Mouse (Mus musculus): ENCODE data around the gene Rdm1. TPM values are rescaled to one million over a fixed set of nuclear protein-coding genes. Genes with fewer than 3 reads are reported as not detected.
"Not testable (repeated sequence)": the region's sequence is repeated elsewhere in the genome, so short reads cannot be mapped to it uniquely, and the experiment has no call there.

Rdm1 gene
- polyA plus RNA-seq, 1 experiment from 2014 or later = 52.1 TPM

DNA sequence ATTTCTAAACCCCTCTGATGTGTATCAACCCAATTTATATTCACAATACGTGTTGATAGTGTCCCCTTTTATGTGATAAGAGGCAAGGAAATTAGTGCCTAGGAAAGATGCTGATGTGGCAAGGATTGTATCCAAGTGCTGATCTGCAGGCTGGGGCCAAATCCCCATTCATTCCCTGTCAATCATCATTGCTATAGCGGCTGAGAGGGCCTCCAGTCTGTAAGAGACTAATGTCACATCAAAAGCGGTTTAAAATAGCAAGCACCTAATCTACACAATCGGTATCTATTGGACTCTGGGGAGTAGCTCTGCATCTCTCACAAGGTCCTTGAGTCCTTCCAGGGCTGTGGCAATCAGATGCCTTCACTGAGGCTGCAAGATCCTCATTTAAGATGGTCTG, 12.9 kb upstream of the Rdm1 start:
- ATAC-seq (ENCODE audit: low read depth) = no peak
- H3K36me3 ChIP-seq (ENCODE audit: control insufficient read depth, insufficient read depth, low read length) = no peaks in the 10 kb centered on the region
- H3K4me2 ChIP-seq (ENCODE audit: low read depth, low read length) = no peak overlapping the region
- no peak overlapping the region for H3K4me3 ChIP-seq (ENCODE audit: low read length)
- no peak overlapping the region for H3K27ac ChIP-seq (ENCODE audit: low read length)
- H3K4me1 ChIP-seq (replicated peaks; ENCODE audit: control insufficient read depth, insufficient read depth, low read length) = no peaks in the 10 kb centered on the region; the same call in 1 of the 2 replicates
- WGBS = 69% methylated on average over 4 of the region's 4 CpGs
- no peak overlapping the region for H3K9ac ChIP-seq (ENCODE audit: low read length)
- no peaks in the 10 kb centered on the region for H3K27me3 ChIP-seq (ENCODE audit: control insufficient read depth, insufficient read depth, low read depth, low read length)
- H3K9me3 ChIP-seq (ENCODE audit: control insufficient read depth, low read length) = no peaks in the 10 kb centered on the region

DNA sequence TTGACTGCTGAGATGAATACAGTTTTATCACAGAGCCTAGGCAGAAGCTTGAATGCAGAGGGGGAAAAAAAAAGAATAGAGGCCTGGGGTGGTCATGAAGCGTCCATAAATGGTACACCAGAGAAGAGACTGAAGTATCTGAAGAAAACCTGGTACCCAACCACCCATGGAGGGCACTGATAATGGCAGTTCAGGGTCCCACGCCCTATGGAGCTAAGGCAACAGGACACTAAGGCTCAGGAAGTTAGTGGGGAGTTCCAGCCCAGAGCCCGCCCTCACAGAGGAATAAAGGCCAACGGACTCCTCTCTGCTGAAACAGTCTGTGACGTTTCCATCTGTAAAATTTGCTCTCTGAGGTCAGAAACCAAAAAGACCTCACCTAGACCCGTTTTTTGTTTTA, 11.6 kb upstream of the Rdm1 start:
- WGBS = 71% methylated on average over 6 of the region's 6 CpGs

DNA sequence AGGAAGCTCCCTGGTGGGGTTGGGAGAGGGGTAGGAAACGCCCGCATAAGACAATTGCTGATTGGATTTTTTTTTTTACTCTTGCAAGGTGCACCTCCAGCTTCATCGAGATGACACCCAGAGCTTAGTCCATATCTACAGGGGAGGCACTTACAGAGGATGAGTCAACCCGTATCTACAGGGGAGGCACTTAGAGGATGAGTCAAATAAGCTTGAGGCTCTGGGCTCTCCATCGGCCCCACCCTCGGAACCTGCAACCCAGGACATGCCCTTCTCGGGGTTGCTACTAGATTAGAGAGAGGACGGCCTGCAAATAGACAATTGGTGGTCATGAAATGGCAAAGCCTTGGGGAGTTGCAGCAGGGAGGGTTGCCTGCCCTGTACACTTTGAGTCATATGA, 10.9 kb upstream of the Rdm1 start:
- Histone ChIP-seq H3K9ac (ENCODE audit: low read length) (no peak overlapping the region), H3K27me3 (ENCODE audit: control insufficient read depth, insufficient read depth, low read depth, low read length) (no peaks in the 10 kb centered on the region), H3K27ac (ENCODE audit: low read length) (no peak overlapping the region), H3K36me3 (ENCODE audit: control insufficient read depth, insufficient read depth, low read length) (no peaks in the 10 kb centered on the region), H3K4me2 (ENCODE audit: low read depth, low read length) (no peak overlapping the region), H3K9me3 (ENCODE audit: control insufficient read depth, low read length) (no peaks in the 10 kb centered on the region), H3K4me1 (replicated peaks; ENCODE audit: control insufficient read depth, insufficient read depth, low read length) (no peaks in the 10 kb centered on the region; the same call in 1 of the 2 replicates), H3K4me3 (ENCODE audit: low read length) (no peak overlapping the region)
- no peak for ATAC-seq (ENCODE audit: low read depth)
- WGBS = 84% methylated on average over 8 of the region's 8 CpGs

More for the DNA sequence above, 11.6 kb upstream of the Rdm1 start:
- no peak overlapping the region for H3K27ac ChIP-seq (ENCODE audit: low read length)
- H3K9me3 ChIP-seq (ENCODE audit: control insufficient read depth, low read length) = no peaks in the 10 kb centered on the region
- no peak overlapping the region for H3K9ac ChIP-seq (ENCODE audit: low read length)
- H3K36me3 ChIP-seq (ENCODE audit: control insufficient read depth, insufficient read depth, low read length) = no peaks in the 10 kb centered on the region
- H3K4me3 ChIP-seq (ENCODE audit: low read length) = no peak overlapping the region
- H3K4me2 ChIP-seq (ENCODE audit: low read depth, low read length) = no peak overlapping the region
- no peaks in the 10 kb centered on the region for H3K27me3 ChIP-seq (ENCODE audit: control insufficient read depth, insufficient read depth, low read depth, low read length)
- no peak for ATAC-seq (ENCODE audit: low read depth)
- no peaks in the 10 kb centered on the region; the same call in 1 of the 2 replicates for H3K4me1 ChIP-seq (replicated peaks; ENCODE audit: control insufficient read depth, insufficient read depth, low read length)

DNA sequence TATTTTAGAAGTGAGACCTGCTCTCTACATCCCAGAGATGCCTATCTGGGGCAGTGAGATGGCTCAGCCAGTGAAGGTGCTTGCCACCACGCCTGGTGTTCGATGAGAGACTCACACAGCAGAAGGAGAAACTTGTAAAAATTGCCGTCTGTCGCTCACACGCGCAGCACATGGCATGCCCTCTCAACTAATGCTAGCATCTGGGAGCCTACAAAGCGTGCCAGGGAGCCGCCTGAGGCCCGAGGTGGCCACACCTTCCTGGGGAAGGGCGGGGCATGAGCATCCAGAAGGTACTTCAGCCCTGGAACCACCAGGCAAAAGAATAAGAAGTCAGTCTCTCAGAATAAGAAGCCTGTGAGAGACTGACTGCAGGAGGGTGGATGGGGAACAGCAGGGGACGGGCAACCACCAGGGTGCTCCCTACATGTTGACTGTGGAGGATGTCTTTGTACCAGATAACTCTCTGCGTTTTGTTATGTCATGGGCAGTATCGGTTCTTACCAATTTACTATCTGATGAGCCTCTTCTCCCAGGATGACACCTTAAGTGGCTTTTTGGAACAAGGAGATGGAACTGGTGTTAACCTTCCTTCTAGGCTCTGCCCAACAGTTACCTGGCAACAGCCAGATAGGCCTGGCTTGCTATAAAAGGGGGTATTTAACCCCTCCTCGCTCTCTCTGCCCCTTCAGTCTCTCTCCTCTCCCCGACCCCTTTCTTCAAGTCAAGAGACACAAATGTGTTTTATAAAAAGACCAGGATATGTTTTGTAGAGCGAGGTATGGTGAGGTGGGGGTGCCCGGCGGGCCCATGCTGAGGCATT, 9.8 kb upstream of the Rdm1 start:
- no peaks in the 10 kb centered on the region for H3K27me3 ChIP-seq (ENCODE audit: control insufficient read depth, insufficient read depth, low read depth, low read length)
- no peak overlapping the region for H3K4me3 ChIP-seq (ENCODE audit: low read length)
- no peaks in the 10 kb centered on the region; the same call in 1 of the 2 replicates for H3K4me1 ChIP-seq (replicated peaks; ENCODE audit: control insufficient read depth, insufficient read depth, low read length)
- 20% methylated on average over 18 of the region's 18 CpGs for WGBS
- H3K9ac ChIP-seq (ENCODE audit: low read length) = no peak overlapping the region
- H3K27ac ChIP-seq (ENCODE audit: low read length) = no peak overlapping the region
- no peaks in the 10 kb centered on the region for H3K36me3 ChIP-seq (ENCODE audit: control insufficient read depth, insufficient read depth, low read length)
- no peak overlapping the region for H3K4me2 ChIP-seq (ENCODE audit: low read depth, low read length)
- H3K9me3 ChIP-seq (ENCODE audit: control insufficient read depth, low read length) = no peaks in the 10 kb centered on the region
- 0 out of 2 replicates have a peak, but pooled peaks have one; percentile 31 for ATAC-seq (ENCODE audit: low read depth)

DNA sequence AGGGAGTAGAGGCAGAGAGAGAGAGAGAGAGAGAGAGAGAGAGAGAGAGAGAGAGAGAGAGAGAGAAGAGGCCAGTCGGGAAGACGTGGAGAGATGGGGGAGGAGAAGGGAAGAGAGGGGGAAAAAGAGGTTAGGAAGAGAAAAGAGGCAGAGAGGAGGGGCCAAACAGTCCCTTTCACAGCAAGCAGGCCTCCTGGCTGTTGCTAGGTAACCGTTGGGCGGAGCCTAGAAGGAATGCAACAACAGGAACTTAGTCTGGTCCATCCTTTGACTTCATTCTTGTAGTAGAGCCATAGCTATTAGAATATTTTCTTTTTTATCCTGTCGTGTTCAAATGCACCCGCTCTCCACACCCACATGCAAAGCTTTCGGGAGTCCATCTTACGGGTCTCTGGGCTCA, 9.1 kb upstream of the Rdm1 start:
- Histone ChIP-seq H3K4me2 (ENCODE audit: low read depth, low read length) (peak overlapping the region; percentile 7; the same call in 1 of the 2 replicates), H3K9me3 (ENCODE audit: control insufficient read depth, low read length) (no peaks in the 10 kb centered on the region), H3K27ac (ENCODE audit: low read length) (no peak overlapping the region), H3K27me3 (ENCODE audit: control insufficient read depth, insufficient read depth, low read depth, low read length) (no peaks in the 10 kb centered on the region), H3K4me1 (replicated peaks; ENCODE audit: control insufficient read depth, insufficient read depth, low read length) (no peaks in the 10 kb centered on the region; the same call in 1 of the 2 replicates), H3K36me3 (ENCODE audit: control insufficient read depth, insufficient read depth, low read length) (no peaks in the 10 kb centered on the region), H3K4me3 (ENCODE audit: low read length) (no peak overlapping the region), H3K9ac (ENCODE audit: low read length) (no peak overlapping the region)
- 12% methylated on average over 8 of the region's 8 CpGs for WGBS
- ATAC-seq (ENCODE audit: low read depth) = peak; percentile 70

DNA sequence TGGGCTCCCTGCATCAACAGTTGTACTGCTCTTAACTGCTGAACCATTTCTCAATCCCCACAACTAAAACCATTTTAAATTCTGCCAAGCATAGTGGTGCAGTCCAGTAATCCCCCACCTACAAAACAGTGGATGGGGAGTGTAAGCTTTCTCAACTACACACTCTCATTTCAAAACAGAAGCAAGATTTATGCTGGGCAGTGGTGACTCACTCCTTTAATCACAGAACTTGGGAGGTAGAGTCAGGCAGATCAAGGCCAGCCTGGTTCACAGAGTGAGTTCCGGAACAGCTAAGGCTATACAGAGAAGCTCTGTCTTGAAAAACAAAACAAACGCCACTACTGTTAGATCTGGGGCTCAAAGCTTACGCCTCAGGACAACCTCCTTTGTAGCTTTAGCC, 8.4 kb upstream of the Rdm1 start:
- H3K36me3 ChIP-seq (ENCODE audit: control insufficient read depth, insufficient read depth, low read length) = no peaks in the 10 kb centered on the region
- no peaks in the 10 kb centered on the region for H3K27me3 ChIP-seq (ENCODE audit: control insufficient read depth, insufficient read depth, low read depth, low read length)
- H3K9ac ChIP-seq (ENCODE audit: low read length) = no peak overlapping the region
- 75% methylated on average over 3 of the region's 3 CpGs for WGBS
- no peak overlapping the region for H3K4me3 ChIP-seq (ENCODE audit: low read length)
- no peak overlapping the region for H3K4me2 ChIP-seq (ENCODE audit: low read depth, low read length)
- no peak overlapping the region for H3K27ac ChIP-seq (ENCODE audit: low read length)
- H3K9me3 ChIP-seq (ENCODE audit: control insufficient read depth, low read length) = no peaks in the 10 kb centered on the region
- no peaks in the 10 kb centered on the region; the same call in 1 of the 2 replicates for H3K4me1 ChIP-seq (replicated peaks; ENCODE audit: control insufficient read depth, insufficient read depth, low read length)
- ATAC-seq (ENCODE audit: low read depth) = no peak

DNA sequence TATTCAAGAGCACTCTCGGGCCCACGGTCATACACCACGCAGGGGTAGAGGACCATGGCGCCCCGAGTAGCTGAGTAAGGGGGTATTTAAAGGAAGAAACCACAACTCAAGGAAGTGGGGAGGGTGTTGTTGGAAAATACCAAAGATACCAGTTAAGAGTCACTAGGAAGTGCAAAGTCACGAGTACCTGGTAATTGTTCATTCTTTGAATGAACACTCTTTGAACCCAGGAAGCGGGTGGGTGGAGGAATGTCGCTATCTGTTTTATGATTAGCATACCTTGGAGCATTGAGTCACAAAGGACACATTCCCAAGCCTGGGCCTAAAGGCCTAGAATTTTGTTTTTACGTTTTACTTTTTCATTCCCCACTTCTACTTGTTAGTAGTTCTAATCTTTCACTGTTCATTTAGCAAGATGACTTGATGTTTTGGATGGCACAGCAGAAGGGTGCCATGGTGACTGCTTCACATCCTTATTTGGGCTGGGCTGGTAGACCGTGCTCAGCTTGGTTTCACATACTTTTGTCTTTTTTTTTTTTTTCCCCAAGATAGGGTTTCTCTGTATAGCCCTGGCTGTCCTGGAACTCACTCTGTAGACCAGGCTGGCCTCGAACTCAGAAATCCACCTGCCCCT, 6.9 kb upstream of the Rdm1 start:
- H3K4me3 ChIP-seq (ENCODE audit: low read length); H3K27me3 ChIP-seq (ENCODE audit: control insufficient read depth, insufficient read depth, low read depth, low read length); H3K9me3 ChIP-seq (ENCODE audit: control insufficient read depth, low read length); H3K4me1 ChIP-seq (replicated peaks; ENCODE audit: control insufficient read depth, insufficient read depth, low read length); H3K27ac ChIP-seq (ENCODE audit: low read length); H3K4me2 ChIP-seq (ENCODE audit: low read depth, low read length); H3K36me3 ChIP-seq (ENCODE audit: control insufficient read depth, insufficient read depth, low read length); ATAC-seq (ENCODE audit: low read depth); H3K9ac ChIP-seq (ENCODE audit: low read length): not testable (repeated sequence)
- 72% methylated on average over 11 of the region's 11 CpGs for WGBS

DNA sequence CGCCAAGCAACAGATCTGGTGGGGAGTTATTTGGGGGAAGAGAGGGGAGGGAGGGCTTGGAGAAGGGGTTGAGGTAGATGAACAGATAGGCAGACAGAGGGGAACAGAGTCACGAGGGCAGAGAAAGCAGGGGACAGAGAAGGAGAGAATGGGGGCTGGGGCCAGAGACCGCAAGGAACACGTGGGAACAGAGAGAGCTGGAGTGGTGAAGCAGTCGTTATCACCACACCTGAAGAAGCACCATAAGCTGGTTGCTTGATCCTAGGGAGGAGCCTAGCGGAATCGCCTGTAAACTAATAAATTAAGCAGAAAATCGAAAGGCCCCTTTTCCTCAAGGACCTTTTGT, 373 bp upstream of the Rdm1 start:
- peak overlapping the region; percentile 100 for H3K27ac ChIP-seq (ENCODE audit: low read length)
- H3K9me3 ChIP-seq (ENCODE audit: control insufficient read depth, low read length) = no peaks in the 10 kb centered on the region
- peak overlapping the region; percentile 69 for H3K4me3 ChIP-seq (ENCODE audit: low read length)
- no peaks in the 10 kb centered on the region for H3K27me3 ChIP-seq (ENCODE audit: control insufficient read depth, insufficient read depth, low read depth, low read length)
- H3K36me3 ChIP-seq (ENCODE audit: control insufficient read depth, insufficient read depth, low read length) = no peaks in the 10 kb centered on the region
- peak; percentile 8 for ATAC-seq (ENCODE audit: low read depth)
- H3K4me2 ChIP-seq (ENCODE audit: low read depth, low read length) = peak overlapping the region; percentile 79
- peaks cover 2% of the 10 kb centered on the region; the same call in 1 of the 2 replicates for H3K4me1 ChIP-seq (replicated peaks; ENCODE audit: control insufficient read depth, insufficient read depth, low read length)
- 3% methylated on average over 8 of the region's 8 CpGs for WGBS
- H3K9ac ChIP-seq (ENCODE audit: low read length) = peak overlapping the region; percentile 74

DNA sequence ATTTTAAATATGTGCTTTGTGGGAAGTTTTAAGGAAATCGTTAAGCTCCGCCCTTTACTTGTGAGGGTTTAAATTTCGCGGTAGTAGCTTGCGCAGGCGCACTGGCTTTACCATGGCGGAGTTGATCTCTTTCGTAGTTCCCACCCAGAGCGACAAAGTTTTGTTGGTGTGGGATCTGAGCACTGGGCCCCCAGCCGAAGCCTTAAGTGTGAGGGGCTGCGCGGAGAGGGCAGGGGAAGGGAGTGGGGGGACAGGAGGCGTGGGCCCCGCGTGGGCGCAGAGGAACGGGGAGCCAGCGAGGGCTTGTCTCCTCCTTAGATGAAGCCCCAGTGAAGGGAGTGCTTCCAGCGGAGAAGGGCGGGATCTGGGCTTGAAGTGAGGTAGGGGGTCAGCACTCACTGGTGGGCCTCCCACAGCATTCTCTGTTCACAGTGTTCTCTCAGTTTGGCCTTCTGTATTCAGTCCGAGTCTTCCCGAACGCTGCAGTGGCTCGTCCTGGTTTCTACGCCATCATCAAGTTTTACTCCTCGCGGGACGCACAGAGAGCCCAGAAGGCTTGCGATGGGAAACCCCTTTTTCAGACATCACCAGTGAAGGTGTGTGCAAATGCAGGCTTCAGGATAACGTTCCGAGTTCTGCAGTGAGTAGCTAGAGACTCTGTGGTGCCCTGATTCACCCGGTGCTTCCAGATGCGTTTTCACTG, 1.0 kb downstream of the Rdm1 start:
- peak overlapping the region; percentile 100 for H3K27ac ChIP-seq (ENCODE audit: low read length)
- H3K36me3 ChIP-seq (ENCODE audit: control insufficient read depth, insufficient read depth, low read length) = no peaks in the 10 kb centered on the region
- peaks cover 2% of the 10 kb centered on the region; the same call in 1 of the 2 replicates for H3K4me1 ChIP-seq (replicated peaks; ENCODE audit: control insufficient read depth, insufficient read depth, low read length)
- no peaks in the 10 kb centered on the region for H3K9me3 ChIP-seq (ENCODE audit: control insufficient read depth, low read length)
- peak overlapping the region; percentile 69 for H3K4me3 ChIP-seq (ENCODE audit: low read length)
- under 1% methylated on average over 33 of the region's 33 CpGs for WGBS
- H3K4me2 ChIP-seq (ENCODE audit: low read depth, low read length) = peak overlapping the region; percentile 79
- H3K9ac ChIP-seq (ENCODE audit: low read length) = peak overlapping the region; percentile 83
- peak; percentile 57 for ATAC-seq (ENCODE audit: low read depth)
- no peaks in the 10 kb centered on the region for H3K27me3 ChIP-seq (ENCODE audit: control insufficient read depth, insufficient read depth, low read depth, low read length)
